Mouse (Mus musculus) heart, adult 18-20 months (tissue): ENCODE results near the gene Mrc2. TPM values are rescaled to one million over a fixed set of nuclear protein-coding genes. Genes with fewer than 3 reads are reported as not detected.

Experiments used
- DNase-seq, 2 experiments: peaks; one replicate each; pipeline ENCODE4 v3.0.0; 2021 to 2022; ENCODE audit warnings: mixed read lengths in 1 of 2
- total RNA-seq, 2 experiments: library from RNA; stranded (reverse); gene quantifications; 2 replicates each; pipeline ENCODE4 v1.2.3; 2021

The Mrc2 gene
- total RNA-seq, 2 experiments from 2014 or later = 10.8 to 11.7 TPM

GRCm38 (mm10) chr11:105311291-105311975, 19.0 kb downstream of the Mrc2 start:
- DNase-seq = peak; percentile 77 to 83

- no peak for DNase-seq
Measured at GRCm38 (mm10) chr11:105312311-105312942, 20.0 kb downstream of the Mrc2 start.

- DNase-seq = peak; percentile 67 to 71
Measured at GRCm38 (mm10) chr11:105312972-105313632, 20.7 kb downstream of the Mrc2 start.

- no peak for DNase-seq
Measured at GRCm38 (mm10) chr11:105313633-105314014, 21.2 kb downstream of the Mrc2 start.

GRCm38 (mm10) chr11:105315296-105315695, 22.9 kb downstream of the Mrc2 start:
- no peak for DNase-seq

- no peak for DNase-seq
Measured at GRCm38 (mm10) chr11:105316121-105316520, 23.7 kb downstream of the Mrc2 start.

GRCm38 (mm10) chr11:105317769-105318168, 25.3 kb downstream of the Mrc2 start:
- DNase-seq = no peak

GRCm38 (mm10) chr11:105321090-105321489, 28.6 kb downstream of the Mrc2 start:
- DNase-seq = no peak

GRCm38 (mm10) chr11:105323530-105323929, 31.1 kb downstream of the Mrc2 start:
- DNase-seq = no peak

GRCm38 (mm10) chr11:105327101-105327500, 34.7 kb downstream of the Mrc2 start:
- no peak for DNase-seq

- DNase-seq = no peak
Measured at GRCm38 (mm10) chr11:105329962-105330361, 37.5 kb downstream of the Mrc2 start.

- DNase-seq = no peak
Measured at GRCm38 (mm10) chr11:105331129-105331528, 38.7 kb downstream of the Mrc2 start.

- peak; percentile 48 to 58 for DNase-seq
Measured at GRCm38 (mm10) chr11:105331732-105332131, 39.3 kb downstream of the Mrc2 start.

GRCm38 (mm10) chr11:105332468-105332867, 40.0 kb downstream of the Mrc2 start:
- peak; percentile 39 to 72 for DNase-seq

- no peak for DNase-seq
Measured at GRCm38 (mm10) chr11:105333867-105334670, 41.6 kb downstream of the Mrc2 start.

- DNase-seq = no peak
Measured at GRCm38 (mm10) chr11:105338596-105339390, 46.4 kb downstream of the Mrc2 start.

- DNase-seq = peak in 1 of 2 experiments; percentile 51
Measured at GRCm38 (mm10) chr11:105345284-105345683, 52.8 kb downstream of the Mrc2 start.

- DNase-seq = peak; percentile 80 to 89
Measured at GRCm38 (mm10) chr11:105347162-105348161, 55.0 kb downstream of the Mrc2 start.

GRCm38 (mm10) chr11:105348495-105348982, 56.1 kb downstream of the Mrc2 start:
- peak in 1 of 2 experiments; percentile 4 for DNase-seq

- DNase-seq = peak in 1 of 2 experiments; percentile 2
Measured at GRCm38 (mm10) chr11:105349780-105350324, 57.4 kb downstream of the Mrc2 start.
